Mouse (Mus musculus): ENCODE measurements around the gene Tmem183a.

Tmem183a gene

GRCm38 (mm10) chr1:134361857-134362212 is at the start of gene Tmem183a:
TSS of gene Tmem183a (minus strand) at chr1:134361979.
- peak; percentile 94 to 97 for DNase-seq (ENCODE audit: low spot score in 2 of 2)

GRCm38 (mm10) chr1:134408080-134408479 is 46.3 kb upstream of the Tmem183a start:
- DNase-seq (ENCODE audit: low spot score in 2 of 2) = no peak

- DNase-seq (ENCODE audit: low spot score in 2 of 2) = no peak
Observed at GRCm38 (mm10) chr1:134406414-134406771, 44.6 kb upstream of the Tmem183a start.

- peak; percentile 37 to 54 for DNase-seq (ENCODE audit: low spot score in 2 of 2)
Observed at GRCm38 (mm10) chr1:134405509-134406413, 44.0 kb upstream of the Tmem183a start, which contains the start of gene Cyb5r1. TSS of gene Cyb5r1 (plus strand) at chr1:134405559.

GRCm38 (mm10) chr1:134399735-134400134 is 38.0 kb upstream of the Tmem183a start:
- DNase-seq (ENCODE audit: low spot score in 2 of 2) = no peak

GRCm38 (mm10) chr1:134398210-134398609 is 36.4 kb upstream of the Tmem183a start:
- DNase-seq (ENCODE audit: low spot score in 2 of 2) = no peak

- DNase-seq (ENCODE audit: low spot score in 2 of 2) = no peak
Observed at GRCm38 (mm10) chr1:134393827-134394226, 32.0 kb upstream of the Tmem183a start.

- DNase-seq (ENCODE audit: low spot score in 2 of 2) = no peak
Observed at GRCm38 (mm10) chr1:134385666-134386065, 23.9 kb upstream of the Tmem183a start, which contains the start of gene 4933406M09Rik. TSS of gene 4933406M09Rik (plus strand) at chr1:134385940.

GRCm38 (mm10) chr1:134385176-134385575 is 23.4 kb upstream of the Tmem183a start:
- no peak for DNase-seq (ENCODE audit: low spot score in 2 of 2)

GRCm38 (mm10) chr1:134384581-134384980 is 22.8 kb upstream of the Tmem183a start:
- no peak for DNase-seq (ENCODE audit: low spot score in 2 of 2)

- DNase-seq (ENCODE audit: low spot score in 2 of 2) = no peak
Observed at GRCm38 (mm10) chr1:134381795-134382625, 20.2 kb upstream of the Tmem183a start.

- no peak for DNase-seq (ENCODE audit: low spot score in 2 of 2)
Observed at GRCm38 (mm10) chr1:134381051-134381450, 19.3 kb upstream of the Tmem183a start.

- DNase-seq (ENCODE audit: low spot score in 2 of 2) = no peak
Observed at GRCm38 (mm10) chr1:134374124-134374523, 12.3 kb upstream of the Tmem183a start.

GRCm38 (mm10) chr1:134368777-134369337 is 7.1 kb upstream of the Tmem183a start:
- DNase-seq (ENCODE audit: low spot score in 2 of 2) = peak in 1 of 2 experiments; percentile 45

- no peak for DNase-seq (ENCODE audit: low spot score in 2 of 2)
Observed at GRCm38 (mm10) chr1:134365491-134365890, 3.7 kb upstream of the Tmem183a start.

- DNase-seq (ENCODE audit: low spot score in 2 of 2) = no peak
Observed at GRCm38 (mm10) chr1:134363194-134363593, 1.4 kb upstream of the Tmem183a start.

GRCm38 (mm10) chr1:134361195-134361856 is 453 bp downstream of the Tmem183a start:
- no peak for DNase-seq (ENCODE audit: low spot score in 2 of 2)

GRCm38 (mm10) chr1:134360656-134361055 is 1.1 kb downstream of the Tmem183a start:
- no peak for DNase-seq (ENCODE audit: low spot score in 2 of 2)

- no peak for DNase-seq (ENCODE audit: low spot score in 2 of 2)
Observed at GRCm38 (mm10) chr1:134357461-134357860, 4.3 kb downstream of the Tmem183a start.

GRCm38 (mm10) chr1:134353326-134353725 is 8.5 kb downstream of the Tmem183a start:
- no peak for DNase-seq (ENCODE audit: low spot score in 2 of 2)

- DNase-seq (ENCODE audit: low spot score in 2 of 2) = no peak
Observed at GRCm38 (mm10) chr1:134347791-134348190, 14.0 kb downstream of the Tmem183a start.

GRCm38 (mm10) chr1:134345075-134345474 is 16.7 kb downstream of the Tmem183a start:
- no peak for DNase-seq (ENCODE audit: low spot score in 2 of 2)

All from frontal cortex, postnatal 10 days (tissue).